Mouse (Mus musculus): ENCODE measurements around the gene Nlk.

DNA sequence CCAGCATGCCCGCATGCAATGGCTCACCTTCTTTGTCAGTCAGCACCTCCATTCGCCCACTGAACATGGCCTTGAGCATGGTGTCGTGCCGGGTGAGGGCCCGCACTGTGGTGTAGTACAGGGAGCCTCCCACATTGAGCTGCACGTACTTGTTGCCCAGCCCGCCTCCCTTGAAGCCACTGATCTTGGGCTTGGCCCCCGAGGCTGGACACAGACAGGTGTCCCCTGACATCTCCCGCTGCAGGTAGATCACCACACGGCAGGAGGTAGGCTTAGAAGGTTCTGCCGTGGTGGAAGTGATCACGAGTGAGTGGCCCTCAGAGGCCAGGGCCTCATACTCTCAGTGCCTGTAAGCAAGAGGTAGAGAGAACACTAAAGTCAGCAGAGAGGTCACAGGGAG is 167.2 kb downstream of the Nlk start:
- TF ChIP-seq CTCF (IDR thresholded peaks at IDR 0.05; ENCODE audit: extremely low read depth, insufficient read length, insufficient replicate concordance, low read depth, low read length), result no peak
- no peak for TF ChIP-seq POLR2A (IDR thresholded peaks at IDR 0.05; ENCODE audit: low read depth, low read length)
